8 mouse cellular contexts compared by ENCODE assay signal in genomic region chr7:97977463-97977862, GRCm38 (mm10). TPM values are rescaled to one million over a fixed set of nuclear protein-coding genes. Genes with fewer than 3 reads are reported as not detected.
DNase-seq lines count a peak whose midpoint lies in the region; ATAC-seq lines count a peak whose summit lies in the region.

No protein-coding gene starts in this region.

- H3K27me3 ChIP-seq in embryonic facial prominence, embryonic 15.5 days, result no peaks in the 10 kb centered on the region
- H3K27me3 ChIP-seq in hindbrain, embryonic 13.5 days, result no peaks in the 10 kb centered on the region

- ATAC-seq in cerebellum, adult (ENCODE audit: insufficient number of reproducible peaks, low FRiP score, low TSS enrichment), result no peak
- ATAC-seq in embryonic facial prominence, embryonic 15.5 days (ENCODE audit: insufficient number of reproducible peaks, low FRiP score, low TSS enrichment, low read depth), result 0 out of 2 replicates have a peak, but pooled peaks have one; percentile 47
- ATAC-seq in hindbrain, embryonic 13.5 days (ENCODE audit: low FRiP score), result peak; percentile 75

- H3K9me3 ChIP-seq in embryonic facial prominence, embryonic 15.5 days (replicated peaks), result no peaks in the 10 kb centered on the region
- H3K9me3 ChIP-seq in hindbrain, embryonic 13.5 days, result no peaks in the 10 kb centered on the region

- no peaks in the 10 kb centered on the region for H3K4me1 ChIP-seq in embryonic facial prominence, embryonic 15.5 days
- no peaks in the 10 kb centered on the region for H3K4me1 ChIP-seq in hindbrain, embryonic 13.5 days (replicated peaks)

- whole genome bisulfite sequencing in embryonic facial prominence, embryonic 15.5 days, result 12% methylated on average over 1 of the region's 1 CpGs
- 26% methylated on average over 1 of the region's 1 CpGs for WGBS in hindbrain, embryonic 13.5 days

- H3K9ac ChIP-seq in embryonic facial prominence, embryonic 15.5 days, result no peak overlapping the region
- H3K9ac ChIP-seq in hindbrain, embryonic 13.5 days, result no peak overlapping the region

- H3K4me2 ChIP-seq in embryonic facial prominence, embryonic 15.5 days (replicated peaks), result no peak overlapping the region
- H3K4me2 ChIP-seq in hindbrain, embryonic 13.5 days, result no peak overlapping the region

- no peak overlapping the region for H3K4me3 ChIP-seq in embryonic facial prominence, embryonic 15.5 days (replicated peaks)
- H3K4me3 ChIP-seq in hindbrain, embryonic 13.5 days, result no peak overlapping the region

- H3K27ac ChIP-seq in embryonic facial prominence, embryonic 15.5 days (replicated peaks), result no peak overlapping the region
- H3K27ac ChIP-seq in hindbrain, embryonic 13.5 days, result no peak overlapping the region

- peak; percentile 15 for DNase-seq in cerebellum, adult 11 months
- DNase-seq in adrenal gland, postnatal 25 days, result peak; percentile 34
- DNase-seq in layer of hippocampus, postnatal 10 days (ENCODE audit: low spot score in 2 of 2), result peak; percentile 67 to 75
- peak; percentile 59 for DNase-seq in lung, postnatal 36 days
- DNase-seq in right cerebral cortex, postnatal 14 days, result peak; percentile 50

- no peaks in the 10 kb centered on the region for H3K36me3 ChIP-seq in embryonic facial prominence, embryonic 15.5 days
- no peaks in the 10 kb centered on the region for H3K36me3 ChIP-seq in hindbrain, embryonic 13.5 days

RNA-seq across cellular contexts. Expression of gene Gdpd4, which starts 57.7 kb away (rescaled TPM):
- not detected in 2 replicates for total RNA-seq in adrenal gland, postnatal 25 days (2021)
- not detected in 2 replicates for polyA plus RNA-seq in embryonic facial prominence, embryonic 15.5 days (2015; fragmentation: Nextera tagmentation; extraction: Ambion mirVana)
- 0.05 TPM in 1 of 2 replicates, not detected in the other for polyA plus RNA-seq in hindbrain, embryonic 13.5 days (2015; fragmentation: Nextera tagmentation; extraction: Ambion mirVana)
- total RNA-seq in layer of hippocampus, postnatal 10 days (2021), result not detected

Comparison
In these comparisons a context has a peak if more than half of its experiments do, and no peak if none do; other contexts are left out.
1. DNase-seq: peak in every context shown above with its lines; median percentile 71 in layer of hippocampus, postnatal 10 days; 59 in lung, postnatal 36 days; 50 in right cerebral cortex, postnatal 14 days; 34 in adrenal gland, postnatal 25 days; 15 in cerebellum, adult 11 months.